Mouse (Mus musculus): ENCODE results near the gene Hist1h3g. TPM values are rescaled to one million over a fixed set of nuclear protein-coding genes. Genes with fewer than 3 reads are reported as not detected.

The Hist1h3g gene
- polyA plus RNA-seq, 1 experiment, result 30.9 TPM

Other genes starting within 250 kb of the Hist1h3g start
- 1.1 and 1.7 TPM in 2 replicates for gene Zfp322a, start 166.2 kb upstream of the Hist1h3g start, polyA plus RNA-seq (2012; rRNA removed)
- 2.9 and 3.1 TPM in 2 replicates for gene Abt1, start 111.6 kb upstream of the Hist1h3g start, polyA plus RNA-seq (2012; rRNA removed)
- gene Btn1a1, start 69.5 kb upstream of the Hist1h3g start, polyA plus RNA-seq (2012; rRNA removed), result 0.07 and 0.17 TPM in 2 replicates
- gene Btn2a2, start 46.6 kb upstream of the Hist1h3g start, polyA plus RNA-seq (2012; rRNA removed), result 0.09 TPM in 1 of 2 replicates, not detected in the other
- 27.9 and 42.9 TPM in 2 replicates for gene Hist1h4h, start 4.4 kb upstream of the Hist1h3g start, polyA plus RNA-seq (2012; rRNA removed)
- gene Hist1h2af, start 1.5 kb upstream of the Hist1h3g start, polyA plus RNA-seq (2012; rRNA removed), result 64.4 and 250 TPM in 2 replicates
- 5.2 and 6.8 TPM in 2 replicates for gene Hist1h2bh, start 8.0 kb downstream of the Hist1h3g start, polyA plus RNA-seq (2012; rRNA removed)
- gene Hist1h3f, start 8.6 kb downstream of the Hist1h3g start, polyA plus RNA-seq (2012; rRNA removed), result 5.9 and 7.1 TPM in 2 replicates
- gene Hist1h4f, start 16.2 kb downstream of the Hist1h3g start, polyA plus RNA-seq (2012; rRNA removed), result 27.0 and 31.0 TPM in 2 replicates
- gene Hist1h1d, start 17.8 kb downstream of the Hist1h3g start, polyA plus RNA-seq (2012; rRNA removed), result 0.40 and 0.43 TPM in 2 replicates
- 29.4 and 30.0 TPM in 2 replicates for gene Hist1h3e, start 26.9 kb downstream of the Hist1h3g start, polyA plus RNA-seq (2012; rRNA removed)
- gene Hist1h2ae, start 35.8 kb downstream of the Hist1h3g start, polyA plus RNA-seq (2012; rRNA removed), result 8.9 and 10.5 TPM in 2 replicates
- 29.0 and 42.0 TPM in 2 replicates for gene Hist1h2bg, start 36.0 kb downstream of the Hist1h3g start, polyA plus RNA-seq (2012; rRNA removed)
- gene Hist1h2bf, start 38.8 kb downstream of the Hist1h3g start, polyA plus RNA-seq (2012; rRNA removed), result 9.1 and 18.1 TPM in 2 replicates
- 3.6 and 7.5 TPM in 2 replicates for gene Hist1h2ad, start 39.0 kb downstream of the Hist1h3g start, polyA plus RNA-seq (2012; rRNA removed)
- 9.5 and 13.9 TPM in 2 replicates for gene Hist1h3d, start 40.3 kb downstream of the Hist1h3g start, polyA plus RNA-seq (2012; rRNA removed)
- 13.6 and 13.7 TPM in 2 replicates for gene Hist1h4d, start 46.2 kb downstream of the Hist1h3g start, polyA plus RNA-seq (2012; rRNA removed)
- 1.9 and 2.5 TPM in 2 replicates for gene Hist1h2be, start 85.7 kb downstream of the Hist1h3g start, polyA plus RNA-seq (2012; rRNA removed)
- gene Hist1h1e, start 87.1 kb downstream of the Hist1h3g start, polyA plus RNA-seq (2012; rRNA removed), result 2.7 and 3.1 TPM in 2 replicates
- 1.2 TPM in 2 replicates for gene Hist1h2ac, start 148.5 kb downstream of the Hist1h3g start, polyA plus RNA-seq (2012; rRNA removed)
- 279 and 296 TPM in 2 replicates for gene Hist1h2bc, start 148.8 kb downstream of the Hist1h3g start, polyA plus RNA-seq (2012; rRNA removed)
- gene Hist1h1t, start 160.4 kb downstream of the Hist1h3g start, polyA plus RNA-seq (2012; rRNA removed), result not detected in 2 replicates
- gene Hist1h4c, start 163.0 kb downstream of the Hist1h3g start, polyA plus RNA-seq (2012; rRNA removed), result 16.9 and 21.6 TPM in 2 replicates
- 6.3 and 7.7 TPM in 2 replicates for gene Hfe, start 175.4 kb downstream of the Hist1h3g start, polyA plus RNA-seq (2012; rRNA removed)
- gene Hist1h1c, start 203.4 kb downstream of the Hist1h3g start, polyA plus RNA-seq (2012; rRNA removed), result 50.3 and 59.2 TPM in 2 replicates
- 19.7 and 24.7 TPM in 2 replicates for gene Hist1h3c, start 210.2 kb downstream of the Hist1h3g start, polyA plus RNA-seq (2012; rRNA removed)
- 13.5 and 18.0 TPM in 2 replicates for gene Hist1h2bb, start 211.3 kb downstream of the Hist1h3g start, polyA plus RNA-seq (2012; rRNA removed)
- 17.4 and 19.2 TPM in 2 replicates for gene Hist1h2ab, start 215.7 kb downstream of the Hist1h3g start, polyA plus RNA-seq (2012; rRNA removed)
- gene Hist1h3b, start 216.8 kb downstream of the Hist1h3g start, polyA plus RNA-seq (2012; rRNA removed), result 22.1 and 33.6 TPM in 2 replicates
- gene Hist1h4b, start 221.6 kb downstream of the Hist1h3g start, polyA plus RNA-seq (2012; rRNA removed), result 18.1 and 21.3 TPM in 2 replicates
- 13.1 and 21.1 TPM in 2 replicates for gene Hist1h4a, start 225.8 kb downstream of the Hist1h3g start, polyA plus RNA-seq (2012; rRNA removed)
- 16.1 and 17.5 TPM in 2 replicates for gene Hist1h3a, start 227.0 kb downstream of the Hist1h3g start, polyA plus RNA-seq (2012; rRNA removed)
- 1.3 and 1.4 TPM in 2 replicates for gene Hist1h1a, start 228.2 kb downstream of the Hist1h3g start, polyA plus RNA-seq (2012; rRNA removed)
- gene Trim38, start 234.5 kb downstream of the Hist1h3g start, polyA plus RNA-seq (2012; rRNA removed), result 0.71 and 4.1 TPM in 2 replicates

Measured in large intestine, adult 2 months (tissue).